Mouse (Mus musculus) cerebellum, postnatal 4 days (tissue): ENCODE results near the gene Rtn3.

Experiments
- DNase-seq, 2 experiments: peaks; one replicate each; pipeline ENCODE4 v3.0.0; 2022; ENCODE audit warnings: low spot score in 2 of 2, mixed read lengths in 1 of 2

Rtn3 gene

GRCm38 (mm10) chr19:7487680-7488079, 4.6 kb upstream of the Rtn3 start:
- no peak for DNase-seq

GRCm38 (mm10) chr19:7484076-7484475, 995 bp upstream of the Rtn3 start:
- DNase-seq, result no peak

- peak in 1 of 2 experiments; percentile 31 for DNase-seq
These were observed 416 bp upstream of the Rtn3 start for GRCm38 (mm10) chr19:7483512-7483882.

- no peak for DNase-seq
These were observed 849 bp downstream of the Rtn3 start for GRCm38 (mm10) chr19:7482266-7482598.

- DNase-seq, result peak; percentile 25 to 47
These were observed 1.4 kb downstream of the Rtn3 start for GRCm38 (mm10) chr19:7481541-7482265.

GRCm38 (mm10) chr19:7479751-7480248, 3.3 kb downstream of the Rtn3 start:
- no peak for DNase-seq

- DNase-seq, result no peak
These were observed 12.4 kb downstream of the Rtn3 start for GRCm38 (mm10) chr19:7470643-7471042.

- DNase-seq, result no peak
These were observed 15.2 kb downstream of the Rtn3 start for GRCm38 (mm10) chr19:7467915-7468314.

GRCm38 (mm10) chr19:7459370-7459769, 23.7 kb downstream of the Rtn3 start:
- no peak for DNase-seq

GRCm38 (mm10) chr19:7458901-7459300, 24.2 kb downstream of the Rtn3 start:
- no peak for DNase-seq

GRCm38 (mm10) chr19:7456803-7457202, 26.3 kb downstream of the Rtn3 start:
- no peak for DNase-seq

GRCm38 (mm10) chr19:7445596-7445995, 37.5 kb downstream of the Rtn3 start:
- DNase-seq, result no peak

GRCm38 (mm10) chr19:7445105-7445504, 38.0 kb downstream of the Rtn3 start:
- DNase-seq, result no peak

GRCm38 (mm10) chr19:7441493-7441892, 41.6 kb downstream of the Rtn3 start:
- peak in 1 of 2 experiments; percentile 58 for DNase-seq

- DNase-seq, result no peak
These were observed 44.8 kb downstream of the Rtn3 start for GRCm38 (mm10) chr19:7438295-7438694.

GRCm38 (mm10) chr19:7436061-7436970, 46.8 kb downstream of the Rtn3 start:
- DNase-seq, result no peak

GRCm38 (mm10) chr19:7434887-7435286, 48.2 kb downstream of the Rtn3 start:
- no peak for DNase-seq

GRCm38 (mm10) chr19:7425398-7425775, 57.7 kb downstream of the Rtn3 start:
- DNase-seq, result no peak

- DNase-seq, result no peak
These were observed 58.3 kb downstream of the Rtn3 start for GRCm38 (mm10) chr19:7424590-7425397.

GRCm38 (mm10) chr19:7424131-7424530, 59.0 kb downstream of the Rtn3 start:
- no peak for DNase-seq

- DNase-seq, result no peak
These were observed 59.4 kb downstream of the Rtn3 start for GRCm38 (mm10) chr19:7423656-7424030.

GRCm38 (mm10) chr19:7423028-7423655, 59.9 kb downstream of the Rtn3 start:
- peak; percentile 81 to 97 for DNase-seq
